Mouse (Mus musculus) stomach, postnatal 0 days (tissue): ENCODE results near the gene Trim37.

Experiments used
- CTCF ChIP-seq: IDR thresholded peaks from 2 replicates; pipeline ENCODE4 v1.5.1; 2016; ENCODE audit warnings: antibody characterized with exemption, low read depth, mild to moderate bottlenecking, moderate library complexity
- EP300 ChIP-seq: optimal IDR thresholded peaks from 2 replicates; pipeline ENCODE3; 2016; ENCODE audit warnings: antibody characterized with exemption

GRCm38 (mm10) chr11:87110172-87110909 lies 16.5 kb upstream of the Trim37 start:
- TF ChIP-seq CTCF: no peak
- no peak for TF ChIP-seq EP300
